Mouse (Mus musculus): ENCODE results near the gene Ttll7.

- TF ChIP-seq CTCF (IDR thresholded peaks at IDR 0.05; ENCODE audit: extremely low read depth, insufficient read length, insufficient replicate concordance, low read depth, low read length) (no peak), POLR2A (IDR thresholded peaks at IDR 0.05; ENCODE audit: low read depth, low read length) (no peak)
Observed at GRCm38 (mm10) chr3:146857373-146857772, 5.2 kb downstream of the Ttll7 start.

Data from small intestine, adult 2 months (tissue).